Mouse (Mus musculus): ENCODE measurements around the gene Rtl6. TPM values are rescaled to one million over a fixed set of nuclear protein-coding genes. Genes with fewer than 3 reads are reported as not detected.

The Rtl6 gene
- total RNA-seq, 4 experiments from 2014 or later: 47.7 to 51.8 (median 50.2) TPM

DNA sequence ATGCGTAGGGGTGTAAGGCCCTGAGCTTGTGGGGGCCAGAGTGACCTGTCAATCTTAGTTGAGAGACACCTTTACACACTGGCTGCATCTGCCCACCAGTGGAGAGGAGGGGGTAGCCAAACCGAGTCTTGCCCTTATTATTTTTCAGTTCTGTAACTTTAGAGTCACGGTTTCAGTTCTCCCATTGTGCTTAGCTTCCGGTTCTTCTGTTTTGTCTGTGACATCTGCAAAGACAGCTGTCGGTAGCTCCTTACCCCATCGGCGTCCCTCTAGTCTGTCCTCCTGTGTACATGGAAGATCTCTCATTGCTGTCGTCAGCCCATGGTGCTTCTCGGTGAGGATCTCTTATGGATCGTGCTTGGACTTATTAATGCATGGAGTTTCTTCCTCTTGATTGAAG lies 20.5 kb downstream of the Rtl6 start:
- no peak for DNase-seq (ENCODE audit: low spot score in 2 of 2)

DNA sequence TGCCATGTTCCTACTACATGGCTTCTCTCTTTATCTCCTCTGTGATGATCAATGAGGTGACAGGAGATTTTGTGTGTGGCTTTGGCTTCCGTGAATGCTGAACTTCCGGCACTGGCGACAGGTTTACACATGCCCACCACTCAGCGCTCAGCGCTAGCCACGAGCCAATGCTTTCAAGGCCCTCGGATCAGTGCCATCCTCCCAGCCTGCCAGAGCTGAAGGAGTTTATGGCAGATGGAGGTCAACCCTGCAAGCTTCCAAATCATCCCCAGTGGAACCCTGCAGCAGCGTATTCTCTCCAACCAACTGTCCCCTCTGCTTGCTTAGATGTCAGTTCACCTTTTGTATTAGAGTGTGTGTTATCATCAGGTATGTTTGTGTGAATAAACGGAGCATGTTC lies 21.0 kb downstream of the Rtl6 start:
- no peak for DNase-seq (ENCODE audit: low spot score in 2 of 2)

DNA sequence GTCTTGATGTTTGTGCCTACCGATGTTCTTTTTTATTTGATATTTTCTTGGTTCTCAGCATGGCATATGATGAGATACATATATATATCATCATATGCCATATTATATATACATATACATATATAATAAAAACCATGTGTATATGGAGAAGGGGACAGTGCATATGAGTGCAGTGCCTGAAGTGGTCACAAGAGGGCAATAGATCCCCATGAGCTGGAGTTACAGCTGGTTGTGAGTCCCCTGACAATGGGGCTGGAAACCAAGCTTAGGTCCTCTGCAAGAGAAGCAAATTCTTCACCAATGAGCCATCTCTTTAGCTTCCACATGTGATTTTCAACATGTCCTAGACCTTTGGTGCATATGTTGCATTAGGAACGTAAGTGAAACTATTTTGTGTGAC lies 21.7 kb downstream of the Rtl6 start:
- DNase-seq (ENCODE audit: low spot score in 2 of 2): no peak

DNA sequence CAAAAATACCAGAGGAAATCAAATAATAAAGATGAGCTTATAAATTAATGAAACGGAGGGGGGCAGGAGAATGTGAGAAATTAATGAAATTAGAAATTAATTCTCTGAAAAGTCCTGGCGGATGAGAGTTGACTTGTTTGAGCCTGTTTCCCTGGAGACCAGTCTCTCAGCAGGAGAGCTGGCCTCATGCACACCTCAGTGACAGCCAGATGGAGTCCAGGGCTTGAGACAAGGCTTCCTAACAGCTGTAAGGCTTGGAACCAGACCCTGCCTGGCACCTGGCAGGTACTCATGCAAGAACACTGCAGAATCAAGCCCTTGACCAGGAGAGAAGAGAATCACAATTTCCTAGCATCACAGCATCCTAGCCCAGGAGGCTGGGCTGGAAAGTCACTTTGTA lies 25.4 kb downstream of the Rtl6 start:
- DNase-seq (ENCODE audit: low spot score in 2 of 2): no peak

DNA sequence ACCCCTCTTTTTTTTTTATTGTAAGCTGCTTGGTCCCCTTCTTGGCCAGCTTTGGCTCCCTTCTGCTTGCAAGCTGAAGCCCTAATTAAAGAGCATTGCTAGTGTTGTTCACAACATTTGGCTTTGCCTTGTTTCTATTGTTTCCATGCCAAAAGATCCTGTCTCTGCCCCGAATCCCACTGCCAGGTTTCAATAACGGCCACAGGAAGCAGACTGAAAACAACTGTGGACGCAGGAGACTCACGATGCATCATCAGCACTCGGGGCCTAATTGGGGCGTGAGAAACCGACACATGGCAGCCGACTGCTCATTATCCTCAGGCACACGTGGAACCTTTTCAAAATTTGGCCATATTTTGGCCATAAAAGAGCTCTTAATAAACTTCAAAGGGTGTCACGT lies 26.1 kb downstream of the Rtl6 start:
- DNase-seq (ENCODE audit: low spot score in 2 of 2): peak in 1 of 2 experiments; percentile 37

DNA sequence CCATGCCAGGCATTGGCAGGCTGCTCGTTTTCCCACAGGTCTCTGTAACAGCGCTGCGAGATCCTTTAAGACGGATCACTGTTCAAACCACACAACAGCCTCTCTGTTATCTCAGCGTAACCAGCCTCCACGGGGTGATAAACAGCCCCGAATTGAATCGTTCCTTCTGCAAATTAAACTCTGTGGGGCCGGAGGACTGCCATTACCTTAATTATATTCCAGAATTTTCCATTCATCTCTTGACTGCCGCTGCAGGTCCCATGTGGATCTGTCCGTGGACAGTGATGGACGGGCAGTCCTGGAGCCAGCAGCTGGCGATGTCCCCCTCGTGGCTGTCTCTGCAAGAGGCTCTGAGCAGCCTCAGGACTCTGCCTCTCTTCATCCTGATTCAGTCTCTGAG lies 30.7 kb downstream of the Rtl6 start:
- DNase-seq (ENCODE audit: low spot score in 2 of 2): no peak

DNA sequence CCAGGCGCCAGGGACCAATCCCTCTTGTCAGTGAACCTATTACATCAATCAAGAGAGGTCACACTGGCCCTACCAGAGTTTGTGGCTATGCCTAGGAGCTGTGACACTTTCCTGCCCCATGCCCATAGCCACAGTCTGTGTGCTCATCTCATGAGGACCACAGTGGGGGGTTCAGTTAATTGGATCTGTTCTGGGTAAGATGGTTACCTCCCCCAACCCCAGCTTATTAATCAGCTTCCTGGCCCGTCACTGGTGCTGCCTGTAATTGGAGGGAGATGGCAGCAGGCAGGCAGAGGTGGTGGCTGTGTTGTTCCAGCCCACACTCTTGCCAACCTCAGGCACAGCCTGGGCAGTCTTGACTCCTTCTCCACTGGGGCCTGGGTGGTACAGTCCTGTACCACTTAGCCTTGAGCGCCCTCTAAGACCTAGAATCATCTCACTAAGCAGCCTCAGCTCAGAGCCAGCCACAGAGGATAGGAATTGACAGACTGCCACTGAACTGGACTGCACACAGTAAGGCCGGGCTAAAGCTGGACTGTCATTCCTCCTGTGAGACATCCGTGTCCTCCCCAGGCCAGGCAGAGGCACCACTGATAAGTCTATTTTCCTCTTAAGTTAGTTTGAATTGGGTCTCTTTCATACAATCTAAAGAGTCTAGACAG lies 32.3 kb downstream of the Rtl6 start:
- no peak for DNase-seq (ENCODE audit: low spot score in 2 of 2)

DNA sequence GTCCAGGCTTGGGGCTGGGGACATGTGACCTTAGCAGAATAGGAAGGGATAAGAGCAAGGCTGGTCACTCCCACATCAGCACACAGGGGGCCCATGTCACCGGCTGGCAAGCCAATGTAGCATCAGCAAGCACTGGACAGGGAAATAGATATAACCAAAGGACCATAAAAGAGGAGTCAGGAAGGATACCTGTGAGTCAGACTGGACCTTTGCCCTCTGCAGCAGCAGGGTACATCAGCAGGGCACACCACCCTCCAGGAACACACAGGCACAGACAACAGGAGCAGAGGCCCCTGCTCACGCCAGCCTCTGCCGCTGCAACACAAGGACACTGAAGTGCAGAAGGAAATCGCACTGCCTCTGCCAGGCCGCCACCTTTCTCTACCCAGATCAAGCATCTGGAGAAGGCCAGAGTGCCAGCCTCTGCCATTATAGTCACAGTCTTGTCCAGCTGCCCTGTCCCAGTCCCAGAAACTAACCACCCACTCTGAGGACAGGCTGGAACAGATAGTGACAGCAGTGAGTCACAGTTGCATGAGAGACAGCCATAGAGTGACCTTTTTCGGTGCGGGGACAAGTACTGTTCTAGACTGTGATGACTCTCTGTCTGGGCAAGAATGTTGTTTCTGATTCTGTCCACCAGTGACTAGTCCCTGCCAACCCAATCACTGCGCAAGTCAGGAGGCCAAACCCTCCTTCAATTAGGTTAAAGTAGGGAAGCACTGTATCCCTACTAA lies 34.5 kb downstream of the Rtl6 start:
- no peak for DNase-seq (ENCODE audit: low spot score in 2 of 2)

DNA sequence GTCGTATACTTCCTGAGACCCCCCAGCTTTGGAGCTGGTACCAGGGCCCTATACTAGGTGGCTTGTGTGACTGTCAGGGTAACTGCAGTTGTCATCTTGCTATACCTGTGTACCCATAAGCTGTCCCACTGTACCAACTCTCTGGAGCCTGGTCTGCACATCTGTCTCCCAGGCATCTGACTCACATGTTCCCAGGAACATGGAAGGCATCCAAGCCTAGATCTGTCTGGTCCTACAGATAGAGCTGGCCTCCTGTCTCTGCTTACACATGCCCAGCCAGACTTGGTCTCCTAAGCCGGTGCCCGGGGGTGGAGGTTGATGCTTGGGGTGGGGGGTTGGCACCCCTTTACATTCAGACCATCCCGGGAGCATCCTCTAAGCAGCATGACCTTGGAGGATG lies 36.1 kb downstream of the Rtl6 start:
- no peak for DNase-seq (ENCODE audit: low spot score in 2 of 2)

DNA sequence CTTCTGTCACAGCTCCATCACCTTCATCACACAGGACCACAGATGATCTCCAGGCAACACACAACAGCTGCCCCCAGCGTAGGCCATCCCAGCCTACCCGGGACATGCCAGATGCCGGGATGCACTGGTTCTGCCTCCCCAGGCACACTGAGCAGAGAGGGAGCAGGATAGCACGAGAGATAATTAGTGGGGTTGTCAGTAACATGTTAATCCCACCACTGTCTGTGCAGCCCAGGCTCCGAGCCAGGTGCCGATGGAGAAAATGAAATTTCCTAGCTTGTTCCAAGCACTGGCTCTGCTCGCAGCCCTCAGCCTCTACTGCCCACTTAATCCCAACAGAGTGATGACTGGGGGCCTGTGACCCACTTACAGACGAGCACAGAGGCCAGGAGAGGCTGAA lies 39.1 kb downstream of the Rtl6 start:
- no peak for DNase-seq (ENCODE audit: low spot score in 2 of 2)

DNA sequence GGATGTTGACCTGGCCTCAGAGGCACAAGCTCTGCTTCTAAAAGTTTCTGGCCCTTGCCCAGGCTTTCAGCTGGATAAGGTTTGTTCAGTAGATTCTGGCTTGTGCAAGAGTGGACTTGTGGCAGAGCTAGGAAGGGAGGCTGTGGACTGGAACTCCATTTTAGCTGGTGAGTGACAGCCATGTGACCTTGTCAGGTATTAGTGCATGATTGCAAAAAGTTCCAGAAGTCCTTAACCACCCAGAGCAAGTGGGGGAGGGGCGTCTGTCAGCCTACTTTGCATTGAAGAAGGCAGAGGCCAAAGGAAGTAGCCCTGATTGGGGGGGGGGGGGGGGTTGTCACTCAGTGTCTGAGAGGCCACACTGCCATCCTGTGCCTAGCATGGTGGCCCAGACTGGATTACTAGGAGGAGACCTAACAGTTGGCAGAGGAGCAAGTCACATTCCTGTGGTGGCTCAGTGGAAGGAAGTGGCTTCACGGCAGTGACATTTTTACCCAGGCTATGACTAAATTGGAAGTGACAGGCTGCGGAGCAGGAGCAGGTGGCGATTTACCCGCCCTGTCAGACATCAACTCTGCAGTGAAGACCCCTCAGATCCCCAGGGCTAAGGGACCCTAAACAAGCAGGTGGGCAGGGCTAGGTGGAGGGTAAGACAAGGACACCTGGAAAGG lies 44.9 kb downstream of the Rtl6 start:
- no peak for DNase-seq (ENCODE audit: low spot score in 2 of 2)

DNA sequence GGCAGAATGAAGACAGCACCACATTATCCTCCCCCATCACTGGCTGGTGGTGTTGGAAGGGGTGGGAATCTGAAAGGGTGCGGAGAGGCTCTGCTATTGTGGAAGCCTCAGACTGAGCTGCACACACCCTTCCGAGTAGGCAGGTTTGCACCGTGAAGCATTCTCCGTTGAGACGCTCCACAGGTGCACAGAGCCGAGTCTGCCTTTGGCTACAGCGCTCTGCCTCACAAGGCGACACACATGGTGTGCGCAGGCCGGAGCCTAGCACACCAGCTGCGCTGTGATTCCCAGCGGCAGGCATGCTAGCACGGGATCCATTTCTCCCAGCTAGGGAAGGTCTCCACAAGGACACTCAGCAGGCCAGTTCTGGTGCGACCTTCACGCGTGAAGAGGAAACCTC lies 47.6 kb downstream of the Rtl6 start:
- DNase-seq (ENCODE audit: low spot score in 2 of 2): peak; percentile 22 to 73

DNA sequence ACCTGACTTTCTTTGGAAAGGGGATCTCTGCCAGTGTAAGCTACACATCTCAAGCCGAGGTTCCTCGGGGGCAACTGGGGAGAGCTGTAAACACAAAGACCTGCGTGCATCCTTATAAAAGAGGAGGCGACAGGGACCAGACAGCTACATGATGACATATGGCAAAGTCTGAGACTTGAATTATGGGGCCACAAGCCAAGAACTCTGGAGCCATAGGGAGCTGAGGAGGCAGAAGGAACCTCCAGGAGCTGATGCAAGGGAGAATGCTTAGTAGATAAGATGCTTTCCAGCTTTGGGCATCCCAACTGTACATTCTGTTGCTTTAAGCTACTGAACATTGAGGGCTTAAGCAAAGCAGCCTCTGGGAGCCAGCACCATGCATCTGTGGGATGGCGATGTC lies 48.5 kb downstream of the Rtl6 start:
- no peak for DNase-seq (ENCODE audit: low spot score in 2 of 2)

DNA sequence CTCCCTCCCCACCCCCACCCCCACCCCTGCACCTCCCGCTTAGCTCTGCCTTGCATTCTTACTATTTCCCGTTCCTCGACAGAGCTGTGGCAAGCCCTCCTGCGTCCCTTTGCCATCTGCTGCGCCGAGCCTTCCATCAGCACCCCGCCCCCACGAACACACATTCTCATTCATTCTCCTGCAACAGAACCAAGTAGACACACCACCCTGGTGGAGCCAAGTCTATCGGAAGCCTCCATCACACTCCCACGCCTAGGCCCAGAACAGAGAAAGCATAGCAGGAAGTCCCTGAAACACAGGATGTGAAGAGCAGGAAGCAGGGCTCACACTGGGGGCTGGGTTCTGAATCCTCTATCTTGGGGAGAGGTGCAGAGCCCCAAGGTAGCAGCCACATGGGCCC lies 51.6 kb downstream of the Rtl6 start:
- DNase-seq (ENCODE audit: low spot score in 2 of 2): peak in 1 of 2 experiments; percentile 85

DNA sequence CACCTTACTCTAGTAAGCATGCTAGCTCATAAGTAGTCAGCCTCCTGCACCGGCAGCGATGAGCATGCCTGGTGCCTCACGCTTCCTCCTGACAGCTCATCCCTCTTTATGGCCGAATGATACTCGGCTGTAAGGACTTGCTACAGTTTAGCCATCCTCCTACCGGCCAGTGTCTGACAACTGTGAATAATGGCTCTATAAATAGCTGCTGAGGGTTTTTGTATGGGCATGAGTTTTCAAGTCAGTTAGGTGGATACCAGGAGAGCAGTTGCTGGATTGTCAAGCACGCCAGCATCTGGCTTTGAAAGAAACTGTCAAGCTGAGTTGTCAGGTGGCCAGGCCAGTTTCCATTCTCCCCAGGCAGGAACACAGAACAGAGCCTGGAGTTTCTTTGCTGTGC lies 52.7 kb downstream of the Rtl6 start:
- DNase-seq (ENCODE audit: low spot score in 2 of 2): no peak

Other genes with a start within 250 kb of the Rtl6 start
- gene Parvg, start 233.8 kb downstream of the Rtl6 start, total RNA-seq (2022): 10 to 100 TPM in 2 of 4 experiments, 1 to 10 TPM in 2; 7.8 to 14.1 (median 10.4) TPM
- gene Shisal1, start 110.7 kb downstream of the Rtl6 start, total RNA-seq (2022): 10 to 100 TPM; 32.4 to 39.4 (median 37.7) TPM
- 10 to 100 TPM in 2 of 4 experiments, 1 to 10 TPM in 2; 9.1 to 13.9 (median 10.2) TPM for gene Prr5, start 111.8 kb upstream of the Rtl6 start, total RNA-seq (2022)
- gene Arhgap8, start 162.2 kb upstream of the Rtl6 start, total RNA-seq (2022): under 1 TPM in 2 of 4 experiments, not detected in 2; 0.26 to 0.28 TPM